Mouse (Mus musculus): ENCODE measurements around the gene Cpb2.

Cpb2 gene

DNA sequence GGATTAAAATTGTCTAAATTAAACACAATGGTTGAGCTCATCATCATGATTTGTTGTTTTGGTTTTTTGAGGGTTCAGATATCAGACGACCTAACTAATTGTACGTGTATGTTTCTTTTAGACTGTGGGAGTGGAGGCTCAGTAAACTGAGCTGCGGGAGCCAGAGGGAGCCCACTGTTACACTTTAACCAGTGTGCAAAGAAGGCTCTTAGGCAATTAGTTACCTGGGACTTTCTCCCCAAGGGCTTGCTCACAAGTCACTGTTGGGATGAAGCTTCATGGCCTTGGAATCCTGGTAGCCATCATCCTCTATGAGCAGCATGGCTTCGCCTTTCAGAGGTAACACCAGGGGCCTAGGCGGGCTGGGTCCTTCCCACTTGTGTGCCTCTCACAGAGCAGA is at the start of gene Cpb2:
TSS of gene Cpb2 (plus strand) at position 201 of the 400 bp plus-strand sequence.
- no peak for DNase-seq (ENCODE audit: low spot score in 2 of 2)

DNA sequence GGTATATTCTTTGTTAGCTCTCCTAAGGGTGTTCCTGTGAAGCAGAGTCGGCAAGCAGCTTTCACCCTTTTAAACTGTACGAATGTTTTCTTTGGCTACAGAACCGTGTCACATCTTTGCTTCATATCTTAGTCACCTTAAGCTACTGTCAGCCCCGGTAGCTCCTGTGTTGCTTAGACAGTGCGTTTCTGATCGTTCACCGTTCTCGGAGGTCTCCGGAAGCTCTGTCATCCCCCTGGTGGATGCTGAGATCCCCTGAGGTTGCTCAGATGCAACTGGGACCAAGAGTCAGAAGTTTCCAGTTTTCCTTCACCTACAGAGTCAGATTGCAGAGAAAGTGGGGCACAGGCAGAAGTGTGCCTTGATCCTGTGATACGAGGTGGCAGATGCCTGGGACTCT is 49.7 kb upstream of the Cpb2 start:
- DNase-seq (ENCODE audit: low spot score in 2 of 2), result no peak

DNA sequence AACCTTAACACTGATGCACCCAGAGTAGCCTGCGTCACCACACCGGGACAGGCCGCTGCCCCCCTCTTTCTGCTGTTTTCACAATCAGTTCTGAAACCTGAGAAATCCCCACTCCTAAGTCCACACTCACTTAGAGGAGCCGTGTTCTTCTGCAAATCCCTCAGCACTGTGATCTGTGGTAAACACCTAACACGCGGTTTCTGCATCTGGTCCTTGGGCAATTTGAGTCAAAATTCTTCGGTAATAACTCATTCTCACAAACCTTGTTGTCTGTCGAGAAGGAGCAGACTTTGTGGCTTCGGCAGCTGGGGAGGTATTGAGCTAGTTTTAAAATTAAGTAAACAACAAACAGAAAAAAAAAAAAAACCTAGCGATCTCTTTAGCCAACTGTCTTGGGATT is 49.2 kb upstream of the Cpb2 start:
- DNase-seq (ENCODE audit: low spot score in 2 of 2), result no peak

GRCm38 (mm10) chr14:75195530-75195929 is 46.6 kb upstream of the Cpb2 start:
- no peak for DNase-seq (ENCODE audit: low spot score in 2 of 2)

DNA sequence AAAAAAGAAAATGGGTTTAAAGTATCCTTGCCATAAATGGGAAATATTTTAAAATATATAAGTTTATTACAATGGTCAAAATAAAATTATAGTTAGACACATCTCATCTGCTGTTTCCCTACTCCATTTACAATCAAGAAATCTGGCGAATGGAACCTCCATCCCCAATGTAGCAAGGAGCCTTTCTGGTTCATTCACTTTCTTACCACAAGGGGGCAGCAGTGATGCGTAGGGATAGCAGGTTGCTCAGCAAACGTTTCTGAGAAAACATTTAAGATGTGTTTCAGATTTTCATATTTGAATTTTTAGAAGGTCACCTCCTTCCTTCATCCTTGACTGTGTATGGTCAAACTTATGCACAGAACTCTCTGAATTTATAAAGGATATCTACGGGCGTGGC is 45.1 kb upstream of the Cpb2 start:
- peak in 1 of 2 experiments; percentile 76 for DNase-seq (ENCODE audit: low spot score in 2 of 2)

DNA sequence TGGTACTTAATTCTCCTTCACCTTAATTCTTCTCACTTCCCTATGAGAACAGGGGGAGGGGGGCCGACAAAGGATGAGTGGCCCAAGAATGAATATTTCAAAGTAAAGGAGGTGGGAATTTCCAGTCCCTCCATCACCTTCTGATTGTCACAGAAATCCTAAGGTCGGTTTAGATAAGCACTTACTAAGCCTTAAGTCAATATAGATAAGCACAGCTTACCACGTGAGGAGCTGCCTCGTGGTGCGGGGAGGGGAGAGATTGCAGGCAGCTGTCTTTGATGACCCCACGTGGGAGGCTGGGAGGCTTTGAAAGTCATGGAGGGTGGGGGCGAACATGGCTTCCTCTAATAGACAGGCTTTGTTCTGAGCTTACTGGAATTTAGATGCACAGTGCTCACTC is 44.4 kb upstream of the Cpb2 start:
- no peak for DNase-seq (ENCODE audit: low spot score in 2 of 2)

GRCm38 (mm10) chr14:75205363-75206051 is 36.6 kb upstream of the Cpb2 start:
- no peak for DNase-seq (ENCODE audit: low spot score in 2 of 2)

GRCm38 (mm10) chr14:75206307-75206706 is 35.8 kb upstream of the Cpb2 start:
- DNase-seq (ENCODE audit: low spot score in 2 of 2), result no peak

DNA sequence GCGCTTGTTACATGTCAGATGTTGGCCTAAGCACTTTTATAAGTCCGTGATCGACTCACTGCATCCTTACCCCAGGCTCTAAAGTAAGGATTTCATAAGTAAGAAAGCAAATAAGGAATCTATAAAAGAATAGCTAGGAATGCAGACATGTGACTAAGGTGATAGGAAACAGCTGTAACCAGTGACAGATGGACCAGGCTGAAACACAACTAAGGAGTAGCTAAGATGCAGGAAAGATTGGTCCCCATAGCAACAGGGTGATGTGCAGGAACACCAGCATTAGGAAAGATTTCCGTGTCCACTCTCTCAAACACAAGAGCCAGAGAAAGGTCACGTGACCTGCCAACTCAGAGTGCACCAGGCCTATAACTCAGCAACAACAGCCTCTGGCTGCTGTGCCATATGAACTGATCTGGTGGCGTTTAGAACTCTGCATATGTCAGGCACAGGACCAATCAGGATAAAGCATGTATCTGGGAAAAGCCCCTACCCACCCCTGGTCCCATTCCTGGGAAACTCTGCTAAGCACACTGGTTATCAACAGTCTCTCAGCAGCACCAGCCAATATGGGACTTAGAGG is 33.4 kb upstream of the Cpb2 start:
- DNase-seq (ENCODE audit: low spot score in 2 of 2), result no peak

DNA sequence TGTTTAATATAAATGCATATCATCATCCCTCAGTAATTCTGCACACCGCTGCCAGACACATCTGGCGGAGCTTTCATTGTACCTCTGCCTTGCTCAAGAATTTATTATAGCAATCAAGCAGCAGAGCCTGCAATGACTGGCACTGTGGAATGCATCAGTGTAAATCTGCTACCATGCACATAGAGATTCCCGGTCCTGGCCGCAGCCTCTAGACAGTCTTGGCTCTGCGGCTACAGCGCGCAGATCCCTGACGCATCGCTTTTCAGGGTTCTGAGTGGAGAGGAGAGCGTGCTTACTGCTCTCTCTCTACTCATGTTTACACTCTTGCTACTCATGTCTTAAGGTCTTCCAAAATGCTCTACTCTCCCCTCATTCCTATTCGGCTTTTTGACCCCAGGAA is 28.3 kb upstream of the Cpb2 start:
- no peak for DNase-seq (ENCODE audit: low spot score in 2 of 2)

DNA sequence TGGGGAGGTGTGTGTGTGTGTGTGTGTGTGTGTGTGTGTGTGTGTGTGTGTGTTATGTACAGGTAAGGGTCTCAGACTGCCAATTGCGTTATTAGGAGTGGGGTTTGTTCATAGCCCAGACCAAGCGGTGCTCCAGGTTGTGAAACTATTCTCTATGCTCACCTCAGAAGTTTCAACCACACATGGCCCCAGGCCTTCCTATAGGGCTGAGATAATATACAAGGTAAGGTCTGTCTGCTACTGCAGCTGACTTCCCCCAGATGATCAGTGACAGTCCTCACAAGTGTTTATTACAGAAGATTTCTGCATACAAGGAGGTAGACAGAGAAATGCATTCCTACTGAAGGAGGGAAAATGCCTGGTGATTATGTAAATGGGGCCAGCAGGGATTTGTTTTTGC is 23.2 kb upstream of the Cpb2 start:
- no peak for DNase-seq (ENCODE audit: low spot score in 2 of 2)

- DNase-seq (ENCODE audit: low spot score in 2 of 2), result no peak
These were observed 22.7 kb upstream of the Cpb2 start for GRCm38 (mm10) chr14:75219250-75219913.

- DNase-seq (ENCODE audit: low spot score in 2 of 2), result no peak
These were observed 19.7 kb upstream of the Cpb2 start for GRCm38 (mm10) chr14:75222386-75222785.

- DNase-seq (ENCODE audit: low spot score in 2 of 2), result no peak
These were observed 14.5 kb upstream of the Cpb2 start for GRCm38 (mm10) chr14:75227453-75228084.

GRCm38 (mm10) chr14:75229834-75230233 is 12.3 kb upstream of the Cpb2 start:
- DNase-seq (ENCODE audit: low spot score in 2 of 2), result peak in 1 of 2 experiments; percentile 29

GRCm38 (mm10) chr14:75233070-75233469 is 9.0 kb upstream of the Cpb2 start:
- no peak for DNase-seq (ENCODE audit: low spot score in 2 of 2)

- DNase-seq (ENCODE audit: low spot score in 2 of 2), result no peak
These were observed 6.5 kb upstream of the Cpb2 start for GRCm38 (mm10) chr14:75235552-75235951.

- DNase-seq (ENCODE audit: low spot score in 2 of 2), result no peak
These were observed 6.0 kb upstream of the Cpb2 start for GRCm38 (mm10) chr14:75235955-75236635.

GRCm38 (mm10) chr14:75236636-75237003 is 5.5 kb upstream of the Cpb2 start:
- DNase-seq (ENCODE audit: low spot score in 2 of 2), result no peak

GRCm38 (mm10) chr14:75237096-75237495 is 5.0 kb upstream of the Cpb2 start:
- no peak for DNase-seq (ENCODE audit: low spot score in 2 of 2)

DNA sequence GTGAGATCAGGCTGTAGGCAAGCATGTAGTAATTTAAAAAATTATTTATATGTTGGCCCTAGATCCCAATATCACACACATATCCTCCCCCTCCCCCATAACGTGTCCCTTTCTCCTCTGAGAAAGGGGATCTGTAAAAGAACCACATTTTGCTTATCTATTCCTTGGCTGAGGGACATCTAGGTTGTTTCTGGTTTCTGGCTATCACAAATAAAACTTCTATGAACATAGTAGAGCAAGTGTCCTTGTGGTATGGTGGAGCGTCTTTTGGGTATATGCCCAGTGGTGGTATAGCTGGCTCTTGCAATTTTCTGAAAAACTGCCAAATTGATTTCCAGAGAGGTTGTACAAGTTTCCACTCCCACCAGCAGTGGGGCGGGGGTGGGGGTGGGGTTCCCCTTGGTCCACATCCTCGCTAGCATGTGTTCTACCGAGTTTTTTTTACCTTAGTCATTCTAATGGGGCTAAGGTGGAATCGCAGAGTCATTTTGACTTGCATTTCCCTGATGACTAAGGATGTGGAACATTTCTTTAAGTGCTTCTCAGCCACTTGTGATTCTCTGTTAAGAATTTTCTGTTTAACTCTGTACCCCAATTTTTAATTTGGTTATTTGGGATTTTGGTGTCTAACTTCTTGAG is 3.9 kb upstream of the Cpb2 start:
- no peak for DNase-seq (ENCODE audit: low spot score in 2 of 2)
